Mouse (Mus musculus) midbrain, embryonic 15.5 days (tissue): Measurements from ENCODE around the gene Cldn2. TPM values are rescaled to one million over a fixed set of nuclear protein-coding genes. Genes with fewer than 3 reads are reported as not detected.

ENCODE experiments used
- polyA plus RNA-seq: library from polyadenylated mRNA; unstranded; fragments of >200 nt; fragmentation: Nextera tagmentation; extraction: Ambion mirVana; gene quantifications from 2 replicates; pipeline ENCODE4 v1.2.1, GENCODE M21; 2015

Gene Cldn2
- polyA plus RNA-seq, 1 experiment from 2014 or later, result 0.77 TPM

Other genes starting within 250 kb of the Cldn2 start
- 5.3 and 5.6 TPM in 2 replicates for gene Rnf128, start 237.5 kb upstream of the Cldn2 start, polyA plus RNA-seq
- 0.65 and 0.82 TPM in 2 replicates for gene Tbc1d8b, start 115.8 kb upstream of the Cldn2 start, polyA plus RNA-seq
- not detected in 2 replicates for gene Gm15013, start 86.3 kb upstream of the Cldn2 start, polyA plus RNA-seq
- gene Ripply1, start 18.5 kb upstream of the Cldn2 start, polyA plus RNA-seq, result not detected in 2 replicates
- gene Morc4, start 70.8 kb downstream of the Cldn2 start, polyA plus RNA-seq, result 3.9 and 4.9 TPM in 2 replicates
- gene Rbm41, start 197.8 kb downstream of the Cldn2 start, polyA plus RNA-seq, result 5.3 TPM in 2 replicates